Mouse (Mus musculus) ES-E14 (cell line): Measurements from ENCODE around the gene Gpc6.

Source experiments
- HCFC1 ChIP-seq: IDR thresholded peaks from 2 replicates; pipeline ENCODE4 v1.6.1; 2012; ENCODE audit warnings: low read length, inconsistent platforms, borderline replicate concordance; ENCODE audit not compliant: insufficient read depth
- MAFK ChIP-seq: IDR thresholded peaks from 2 replicates; pipeline ENCODE4 v1.6.1; 2014; ENCODE audit warnings: mild to moderate bottlenecking, low read depth, low read length, inconsistent platforms; ENCODE audit not compliant: insufficient read depth
- ZNF384 ChIP-seq: IDR thresholded peaks from 2 replicates; pipeline ENCODE4 v1.6.1; 2012; ENCODE audit warnings: low read depth, low read length, inconsistent platforms

DNA sequence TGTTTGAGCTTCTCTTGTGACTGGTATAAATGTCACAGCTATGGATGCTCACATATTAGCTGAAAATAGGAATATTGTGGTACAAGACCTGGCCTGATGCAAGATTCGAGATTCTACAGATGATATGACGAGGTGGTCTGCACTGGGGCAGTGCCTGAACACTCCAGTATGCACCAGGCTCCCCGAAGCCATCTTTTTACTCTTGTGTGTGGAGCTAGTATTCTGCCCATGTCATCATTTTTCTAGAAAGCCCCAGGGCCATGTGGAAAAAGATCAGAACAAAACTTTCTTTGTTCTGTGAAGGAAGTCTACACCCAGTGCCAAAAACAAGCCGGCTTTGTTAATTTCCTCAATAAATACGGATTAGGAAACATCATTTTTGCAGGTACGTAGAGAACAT, 39.7 kb downstream of the Gpc6 start:
- TF ChIP-seq ZNF384 (no peak), HCFC1 (no peak), MAFK (no peak)
